Mouse (Mus musculus): Measurements from ENCODE around the gene Trmt1. TPM values are rescaled to one million over a fixed set of nuclear protein-coding genes. Genes with fewer than 3 reads are reported as not detected.

Gene Trmt1
- total RNA-seq, 2 experiments from 2014 or later: 110 to 112 TPM

DNA sequence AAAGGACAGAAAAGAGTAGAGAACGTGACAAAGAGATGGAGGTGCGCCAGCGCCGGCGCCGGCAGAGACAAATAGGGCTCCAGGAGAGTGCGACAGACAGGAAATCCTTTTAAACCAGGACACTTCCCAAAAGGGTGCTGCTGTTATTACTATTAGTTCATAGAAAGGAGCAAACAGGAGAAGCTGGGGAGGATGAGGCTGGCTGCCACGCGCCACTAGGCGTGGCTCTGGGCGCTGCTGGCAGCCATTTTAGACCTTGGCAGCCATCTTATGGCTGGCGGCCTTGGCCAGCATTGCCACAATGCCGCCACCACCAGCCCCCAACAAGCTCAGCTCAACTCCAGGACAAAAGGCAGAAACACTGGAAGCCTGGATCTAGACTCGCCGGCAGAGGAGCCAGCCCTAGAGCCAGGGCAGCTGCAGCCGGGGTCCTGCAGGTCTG is 43.8 kb downstream of the Trmt1 start:
- peak; percentile 79 for DNase-seq
- intact Hi-C loops (cut with DNase I): no loop called here

DNA sequence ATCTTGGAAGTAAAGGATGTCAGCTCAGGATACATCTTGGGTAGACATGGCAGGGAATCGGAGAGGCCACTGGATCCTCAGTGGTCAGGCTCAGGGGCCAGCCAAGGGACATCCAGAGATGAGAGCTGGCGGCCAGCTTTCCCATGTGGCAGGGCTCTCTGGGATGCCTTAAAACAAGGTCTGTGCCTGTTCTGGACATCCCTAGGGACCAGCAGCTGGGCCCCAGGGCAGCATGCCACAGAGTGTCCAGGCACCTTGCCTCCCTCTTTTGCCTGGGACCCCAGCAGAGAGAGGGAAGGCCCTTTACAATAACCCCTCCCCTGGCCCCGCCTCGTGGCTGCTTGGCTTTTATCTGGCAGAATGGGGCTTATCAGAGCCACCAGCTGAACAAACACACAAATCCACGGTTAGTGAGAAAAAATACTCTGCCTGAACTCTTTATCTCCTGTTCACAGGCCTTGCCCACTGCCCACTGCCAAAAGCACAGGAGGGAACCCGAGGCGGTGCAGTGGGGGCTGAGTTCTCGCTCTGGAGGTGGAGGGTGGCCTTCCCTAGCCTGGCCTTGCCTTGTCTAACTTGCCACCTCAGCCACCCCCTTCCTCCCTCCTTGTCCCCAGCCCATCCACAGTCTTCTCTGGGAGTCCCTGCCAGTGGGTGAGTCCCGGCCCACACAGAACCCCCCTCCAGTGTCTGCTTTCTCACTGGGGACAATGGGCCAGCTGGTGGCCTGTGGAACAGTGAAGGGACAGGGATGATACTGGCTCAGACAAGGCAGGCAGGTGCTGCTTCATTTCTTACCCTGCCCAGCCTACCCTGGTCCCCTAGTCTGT is 44.6 kb downstream of the Trmt1 start:
- intact Hi-C loops (cut with DNase I): no loop called here
- peak; percentile 53 for DNase-seq

DNA sequence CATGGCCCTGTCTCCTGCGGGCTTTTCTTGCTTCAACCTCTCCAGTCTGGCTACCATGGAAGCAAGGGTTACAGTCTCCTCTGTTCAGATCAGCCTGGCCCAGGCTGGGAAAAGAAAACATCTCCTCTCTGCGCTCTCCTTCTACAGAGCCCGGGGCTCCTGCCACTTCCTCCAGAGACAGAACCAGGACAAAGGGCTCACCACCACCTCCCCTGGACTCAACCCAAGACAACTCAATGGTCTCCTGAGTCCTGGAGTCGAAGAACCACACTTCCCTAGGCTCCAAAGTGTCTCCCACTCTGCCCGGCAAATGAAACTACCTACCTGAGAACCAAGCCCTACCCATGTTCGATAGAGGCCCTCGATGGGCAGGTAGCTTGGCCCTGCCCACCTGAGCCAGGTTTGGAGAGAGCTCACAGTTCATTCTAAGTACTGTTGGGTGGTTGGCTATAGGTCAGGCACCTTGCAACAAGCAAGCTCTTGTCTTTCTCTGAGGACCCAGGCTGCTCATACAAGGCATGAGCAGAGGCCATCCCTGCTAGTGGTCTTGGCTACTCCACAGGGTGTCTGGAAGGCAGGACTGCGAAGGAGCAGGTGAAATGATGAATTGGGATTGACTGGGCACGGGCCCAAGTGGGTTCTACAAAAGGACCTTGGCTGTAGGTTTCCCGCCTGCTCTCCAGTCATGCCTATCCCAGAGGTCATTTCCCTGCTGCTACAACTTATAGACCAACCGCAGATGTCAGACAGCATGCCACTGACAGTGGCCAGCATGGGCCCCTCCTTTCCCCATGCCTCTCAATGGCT is 45.5 kb downstream of the Trmt1 start:
- peak; percentile 73 for DNase-seq
- intact Hi-C loops (cut with DNase I): no loop called here

DNA sequence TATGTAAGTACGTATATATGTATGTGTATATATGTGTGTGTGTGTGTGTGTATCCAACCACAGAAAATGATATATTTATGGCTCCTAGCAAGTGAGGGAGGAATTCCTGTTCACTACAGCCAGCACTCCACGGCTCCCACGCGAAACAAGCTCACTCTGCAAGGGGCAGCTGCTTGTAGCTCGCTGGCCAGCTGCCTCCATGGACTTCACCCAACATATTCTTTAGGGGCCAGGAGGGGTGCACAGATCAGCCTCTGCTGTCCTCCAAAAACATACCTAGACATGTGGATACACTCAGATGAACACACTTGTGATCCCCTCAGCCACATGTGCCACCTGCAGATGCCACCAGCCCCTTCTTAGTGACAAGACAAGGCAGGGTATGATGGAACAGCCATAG is 46.4 kb downstream of the Trmt1 start:
- no peak for DNase-seq
- intact Hi-C loops (cut with DNase I): no loop called here

DNA sequence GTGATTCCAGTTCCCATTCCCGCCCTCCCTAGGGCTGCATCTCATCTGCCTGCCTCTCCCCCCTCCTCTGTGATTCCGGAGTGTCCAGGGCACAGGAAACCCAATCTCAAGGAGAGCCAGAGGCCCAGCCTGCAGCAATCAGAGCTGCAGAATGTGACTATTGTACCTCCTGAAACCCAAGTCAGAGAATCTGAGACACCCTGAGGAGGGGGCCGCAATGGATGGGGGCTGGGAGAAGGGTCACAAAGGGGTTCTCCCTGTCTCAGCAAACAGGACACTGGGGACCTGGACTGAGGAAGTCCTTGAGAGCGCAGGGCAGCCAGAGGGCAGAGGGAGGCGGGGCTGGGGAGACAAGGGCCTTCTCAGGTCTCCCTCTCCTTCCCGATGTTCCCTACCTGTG is 46.9 kb downstream of the Trmt1 start:
- intact Hi-C loops (cut with DNase I): no loop called here
- DNase-seq: no peak

DNA sequence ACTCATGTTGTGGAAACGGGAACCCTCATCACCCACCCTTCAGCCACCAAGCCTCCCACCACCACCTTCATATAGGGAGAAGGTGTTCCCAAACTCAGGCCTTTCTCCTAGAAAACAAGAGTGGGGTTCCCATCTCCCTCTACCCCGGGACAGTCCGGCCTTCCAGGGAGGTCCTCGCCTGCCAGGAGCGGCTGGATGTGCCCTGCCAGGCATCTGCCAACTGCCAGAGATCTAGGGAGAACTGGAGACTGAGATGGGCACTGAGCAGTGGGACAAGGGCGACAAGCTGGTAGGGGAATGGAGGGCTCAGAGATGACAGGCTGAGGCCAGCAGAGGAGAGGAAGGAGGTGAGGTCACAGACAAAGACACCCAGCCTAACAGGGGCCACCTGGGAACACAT is 47.9 kb downstream of the Trmt1 start:
- no peak for DNase-seq
- intact Hi-C loops (cut with DNase I): no loop called here

DNA sequence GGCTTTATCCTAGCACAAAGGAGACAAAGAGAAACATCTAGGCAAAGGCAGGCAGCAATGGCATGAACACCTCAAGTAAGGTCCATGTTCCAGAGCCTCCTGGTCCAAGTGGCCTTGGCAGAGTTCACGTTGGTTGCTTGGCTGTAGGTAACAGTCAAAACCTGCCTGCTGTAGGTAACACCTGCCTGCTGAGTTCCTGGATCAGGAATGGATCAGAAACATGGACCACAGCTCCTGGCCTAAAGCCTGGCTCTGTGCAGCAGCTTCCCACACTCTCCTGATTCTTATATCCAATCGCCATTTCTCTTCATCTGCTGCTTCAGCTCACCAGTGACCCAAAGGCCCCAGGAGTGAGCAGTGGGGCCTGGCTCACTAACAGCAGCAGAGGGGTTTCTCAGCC is 48.6 kb downstream of the Trmt1 start:
- intact Hi-C loops (cut with DNase I): no loop called here
- DNase-seq: no peak

DNA sequence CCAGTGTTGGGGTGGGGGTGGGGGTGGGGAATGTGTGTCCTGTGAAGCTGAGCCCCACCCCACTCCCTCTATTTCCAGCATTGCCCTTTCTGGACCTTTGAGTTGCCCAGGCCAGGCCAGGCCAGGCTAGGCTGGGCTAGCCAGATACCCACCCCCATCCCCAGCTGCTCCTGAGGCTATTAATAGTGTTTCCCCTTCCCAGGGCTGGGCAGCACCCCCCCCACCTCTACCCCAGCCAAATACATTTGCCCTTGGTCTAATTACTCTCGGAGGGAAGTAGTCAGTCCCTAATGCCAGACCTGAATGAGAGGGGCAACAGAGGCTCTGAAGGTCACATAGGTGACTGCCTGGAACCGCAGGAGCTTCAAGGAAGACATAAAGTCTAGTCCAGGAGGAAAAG is 49.5 kb downstream of the Trmt1 start:
- no peak for DNase-seq
- intact Hi-C loops (cut with DNase I): no loop called here

DNA sequence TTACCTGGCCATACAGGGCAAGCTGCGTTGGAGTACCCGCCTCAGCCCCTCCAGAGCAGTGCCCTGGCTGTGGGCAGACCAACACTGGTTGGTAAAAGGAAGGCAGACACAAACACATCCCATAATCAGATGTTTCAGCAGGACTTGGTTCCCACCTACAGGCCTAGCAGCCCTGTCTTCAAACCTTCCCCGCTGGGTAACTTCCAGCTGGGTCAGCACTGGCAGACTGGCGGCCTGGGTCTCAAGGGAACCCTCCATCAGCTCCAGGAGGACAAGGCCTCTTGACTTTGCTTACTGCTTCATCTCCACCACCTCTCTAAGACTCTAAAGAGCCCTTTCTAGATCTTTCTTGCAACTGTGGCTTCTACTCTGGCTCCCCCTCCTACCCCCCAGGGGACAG is 50.4 kb downstream of the Trmt1 start:
- DNase-seq: no peak
- intact Hi-C loops (cut with DNase I): no loop called here

DNA sequence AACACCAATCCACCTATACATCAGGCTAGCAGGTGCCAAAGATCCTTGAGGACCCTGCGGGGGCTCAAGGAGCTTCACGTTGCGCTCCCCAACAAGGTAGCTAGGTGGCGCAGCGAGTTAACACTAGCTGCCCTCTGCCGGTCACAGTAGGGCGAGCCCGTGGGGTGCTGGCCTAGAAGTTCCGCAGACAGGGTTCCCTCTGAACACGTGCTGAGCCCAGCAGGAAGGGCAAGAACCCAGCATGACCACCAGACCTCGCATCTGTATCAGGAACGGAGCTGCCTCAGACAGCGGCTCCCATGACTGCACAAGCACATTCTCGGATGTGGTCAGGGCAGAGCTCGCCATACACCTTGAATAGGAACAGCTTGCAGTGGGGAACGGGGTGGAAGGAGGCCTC is 51.5 kb downstream of the Trmt1 start:
- peak; percentile 85 for DNase-seq
- intact Hi-C loops (cut with DNase I): no loop called here

DNA sequence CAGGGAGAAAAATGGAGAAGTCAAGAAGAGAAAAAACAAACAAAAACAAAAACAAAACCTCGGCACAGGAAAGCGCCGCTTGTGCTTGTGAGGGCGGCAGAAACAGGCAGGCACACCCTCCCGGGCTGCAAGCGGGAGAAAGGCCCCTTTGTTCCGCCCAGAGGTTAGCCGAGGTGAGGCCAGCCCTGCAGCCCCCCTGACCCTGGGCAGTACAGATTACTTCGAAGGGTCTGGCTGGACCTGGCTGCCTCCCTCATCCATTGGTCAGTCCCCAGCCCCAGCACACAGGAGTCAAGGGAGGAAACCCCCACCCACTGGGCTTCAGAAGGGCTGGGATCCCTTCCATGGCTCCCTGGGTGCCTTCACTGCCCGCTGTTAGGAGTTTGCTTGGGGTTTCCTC is 52.2 kb downstream of the Trmt1 start:
- DNase-seq: no peak
- intact Hi-C loops (cut with DNase I): no loop called here

DNA sequence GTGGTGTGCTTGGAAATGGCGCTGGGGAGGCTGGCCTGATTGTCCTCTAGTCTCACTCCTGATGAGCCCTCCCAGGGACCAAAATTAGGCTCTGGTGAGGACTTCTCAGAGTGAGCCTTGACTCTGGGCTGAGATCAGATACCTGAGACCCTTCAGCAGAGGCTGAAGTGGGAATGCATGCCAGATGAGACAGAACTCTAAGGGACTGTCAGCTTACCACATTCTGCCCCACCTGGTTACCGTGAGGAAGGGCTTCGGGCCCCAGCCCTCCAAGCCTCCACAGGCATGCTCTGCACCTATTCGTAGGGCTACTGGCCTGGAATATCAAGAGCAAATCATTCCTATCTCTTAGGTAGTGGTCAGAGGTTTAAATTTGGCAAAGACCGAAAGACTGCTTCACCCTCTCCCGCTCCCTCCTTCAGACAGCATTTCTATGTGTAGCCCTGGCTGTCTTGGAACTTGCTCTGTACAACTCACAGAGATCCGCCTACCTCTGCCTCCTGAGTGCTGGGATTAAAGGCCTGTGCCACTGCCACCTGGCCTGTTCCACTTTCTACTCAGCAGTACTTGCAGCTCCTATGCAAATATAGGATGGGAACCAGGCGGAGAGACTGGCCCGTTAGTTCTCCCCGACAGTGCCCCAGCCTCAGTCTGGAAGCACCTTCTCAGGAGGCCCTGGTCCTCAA is 52.8 kb downstream of the Trmt1 start:
- intact Hi-C loops (cut with DNase I): no loop called here
- no peak for DNase-seq

DNA sequence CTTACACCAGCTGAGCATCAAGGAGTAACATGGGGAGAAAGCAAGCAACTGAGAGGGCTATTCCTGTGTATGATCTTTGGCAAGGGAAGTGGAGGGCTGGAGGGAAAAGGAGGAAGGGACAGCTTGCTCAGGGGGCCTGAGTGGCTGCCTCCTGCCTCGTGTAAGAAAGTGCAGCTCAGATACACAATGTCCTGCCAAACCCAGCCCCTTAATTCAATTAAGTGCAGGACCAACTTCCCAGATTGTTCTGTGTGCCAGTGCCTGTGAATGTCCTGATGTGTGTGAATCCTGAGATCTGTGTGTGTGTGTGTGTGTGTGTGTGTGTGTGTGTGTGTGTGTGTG is 53.3 kb downstream of the Trmt1 start:
- intact Hi-C loops (cut with DNase I): no loop called here
- no peak for DNase-seq

DNA sequence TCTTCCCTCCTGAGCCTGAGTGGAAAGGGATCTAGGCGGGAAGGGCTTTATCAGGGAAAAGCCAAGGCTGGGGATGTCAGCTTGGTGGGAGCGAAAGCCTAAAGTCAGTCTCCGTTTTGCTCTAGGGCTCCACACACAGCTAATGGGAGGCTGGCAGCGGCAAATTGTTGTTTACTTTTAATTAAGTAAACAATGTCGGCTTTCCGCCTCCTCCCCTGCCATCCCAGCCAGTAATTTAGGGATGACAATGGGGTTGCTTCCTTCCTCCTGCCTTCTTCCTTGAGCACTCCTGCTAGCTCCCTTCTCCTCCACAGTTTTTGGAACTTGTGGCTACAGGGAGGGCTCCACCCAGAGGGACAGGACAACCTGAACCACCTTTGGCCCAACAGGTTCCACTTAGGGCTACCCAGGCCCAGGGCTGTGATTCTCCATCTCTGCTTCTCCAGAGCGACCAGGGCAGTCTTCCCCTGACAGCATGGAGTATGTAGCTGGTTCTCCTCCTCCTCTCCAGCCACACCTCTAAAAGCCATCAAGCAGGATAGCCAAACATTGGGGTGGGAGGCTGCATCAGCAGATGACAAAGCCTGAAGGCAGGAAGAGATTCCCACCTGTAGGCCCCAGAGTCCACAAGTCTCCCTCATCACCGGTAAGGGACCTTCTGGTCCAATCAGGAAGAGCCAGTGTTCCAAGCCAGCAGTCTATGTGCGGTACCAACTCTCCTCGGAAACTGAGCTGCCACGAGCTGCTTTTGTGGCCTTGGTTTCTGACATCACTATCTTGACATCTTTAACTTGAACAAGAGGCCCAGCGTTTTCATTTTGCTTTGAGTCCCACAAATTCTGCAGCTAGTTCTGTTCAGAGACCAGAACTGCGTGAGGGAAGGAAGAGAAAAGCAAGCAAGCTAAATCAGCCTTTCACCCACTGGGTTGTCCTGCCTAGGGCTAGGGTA is 55.1 kb downstream of the Trmt1 start:
- intact Hi-C loops (cut with DNase I): no loop called here
- no peak for DNase-seq

DNA sequence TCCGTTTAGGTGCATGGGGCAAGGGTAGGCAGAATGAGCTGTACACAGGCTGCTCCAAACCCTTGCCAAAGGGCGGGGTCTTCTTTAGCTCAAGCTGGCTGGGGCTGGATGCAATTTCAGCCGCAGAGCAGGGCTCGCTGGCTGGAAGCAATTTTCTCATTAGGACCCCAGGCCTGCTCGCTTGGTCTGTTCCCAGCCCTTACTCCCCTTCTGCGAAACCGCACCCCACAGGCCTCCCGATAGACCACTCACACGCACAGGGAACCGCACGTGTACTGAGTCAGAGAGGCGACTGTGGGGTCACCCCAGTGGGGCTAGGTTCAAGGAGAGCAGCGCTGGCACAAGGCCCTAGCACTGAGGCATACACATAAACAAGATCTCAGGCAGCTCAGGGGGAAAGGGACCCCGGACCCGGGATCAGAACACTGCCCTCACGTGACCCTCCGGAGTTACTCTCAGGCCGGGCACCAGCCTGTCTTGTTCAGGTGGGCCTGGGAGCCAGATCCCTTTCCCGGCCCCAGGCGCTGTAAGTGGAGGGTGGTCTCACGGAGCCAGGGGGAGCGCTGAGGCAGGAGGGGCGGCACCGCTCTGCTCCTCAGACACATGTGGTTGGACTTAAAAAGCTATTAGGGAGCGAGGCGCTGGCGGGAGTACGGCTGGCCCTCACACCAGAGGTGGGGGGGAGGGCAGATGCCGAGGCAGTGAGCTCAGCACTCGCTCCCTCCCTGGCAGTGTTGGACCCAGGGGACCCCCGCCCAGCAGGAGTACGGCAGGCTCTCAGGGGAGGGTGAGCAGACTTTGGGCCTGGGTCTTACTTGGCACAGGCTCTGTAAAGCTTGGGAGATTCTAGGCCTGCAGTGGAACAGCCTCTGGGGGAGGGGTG is 56.3 kb downstream of the Trmt1 start:
- DNase-seq: peak; percentile 61
- intact Hi-C loops (cut with DNase I): no loop called here

DNA sequence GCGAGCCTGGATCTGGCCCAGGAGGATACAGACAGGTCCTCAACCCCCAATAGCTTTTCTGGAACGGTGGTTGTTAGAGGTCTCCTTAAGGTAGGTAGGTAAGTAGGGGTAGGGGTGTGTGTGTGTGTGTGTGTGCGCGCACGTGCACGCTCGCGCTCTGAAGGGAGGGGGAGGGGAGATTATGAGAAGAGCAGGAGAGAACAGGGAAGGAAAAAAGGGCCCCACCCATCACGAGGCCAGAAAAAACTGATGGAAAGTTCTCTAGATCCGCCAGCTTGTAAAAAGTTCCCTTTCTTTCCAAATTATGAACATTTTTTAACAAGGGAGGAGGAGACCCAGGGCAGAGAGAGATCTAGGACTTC is 56.9 kb downstream of the Trmt1 start:
- intact Hi-C loops (cut with DNase I): no loop called here
- DNase-seq: no peak

DNA sequence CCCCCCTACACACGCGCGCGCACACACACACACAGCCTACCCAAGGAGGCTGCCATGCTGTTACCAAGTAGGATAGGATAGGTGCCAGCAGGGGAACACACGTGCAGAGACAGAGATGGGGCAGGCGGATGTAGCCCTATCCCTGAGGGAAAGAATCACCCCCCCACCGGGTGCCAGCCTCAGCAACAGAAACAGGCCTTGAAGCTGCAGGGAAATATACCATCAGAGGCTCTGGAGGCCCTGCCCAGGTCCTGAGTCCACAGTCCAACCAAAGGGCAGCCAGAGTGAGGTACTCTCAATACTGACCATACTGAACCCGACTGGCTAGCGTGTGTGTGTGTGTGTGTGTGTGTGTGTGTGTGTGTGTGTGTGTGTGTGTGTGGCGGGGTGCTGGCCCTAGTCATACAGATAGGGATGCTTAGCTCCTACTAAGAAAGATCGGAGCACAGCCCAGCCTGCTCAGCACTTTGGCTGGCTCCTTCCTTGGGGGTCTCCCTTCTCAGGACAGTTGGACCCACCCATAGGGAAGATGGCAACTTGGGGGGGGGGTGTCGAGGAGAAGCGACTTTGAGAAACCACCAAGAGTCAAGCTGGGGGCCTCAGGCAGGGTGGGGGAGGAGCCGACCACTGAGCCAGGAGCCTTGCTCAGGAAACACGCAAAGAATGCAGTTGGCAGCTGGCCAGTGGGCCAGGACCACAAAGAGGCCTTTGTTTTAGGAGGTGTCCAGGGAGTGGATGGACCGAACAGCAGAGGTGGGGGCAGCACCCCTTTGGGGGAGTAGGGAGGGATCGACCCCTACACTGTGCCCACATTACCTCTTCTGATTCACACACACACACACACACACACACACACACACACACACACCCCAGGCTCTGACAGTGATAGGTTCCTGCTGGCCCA is 57.7 kb downstream of the Trmt1 start:
- peak; percentile 81 for DNase-seq
- intact Hi-C loops (cut with DNase I): no loop called here

DNA sequence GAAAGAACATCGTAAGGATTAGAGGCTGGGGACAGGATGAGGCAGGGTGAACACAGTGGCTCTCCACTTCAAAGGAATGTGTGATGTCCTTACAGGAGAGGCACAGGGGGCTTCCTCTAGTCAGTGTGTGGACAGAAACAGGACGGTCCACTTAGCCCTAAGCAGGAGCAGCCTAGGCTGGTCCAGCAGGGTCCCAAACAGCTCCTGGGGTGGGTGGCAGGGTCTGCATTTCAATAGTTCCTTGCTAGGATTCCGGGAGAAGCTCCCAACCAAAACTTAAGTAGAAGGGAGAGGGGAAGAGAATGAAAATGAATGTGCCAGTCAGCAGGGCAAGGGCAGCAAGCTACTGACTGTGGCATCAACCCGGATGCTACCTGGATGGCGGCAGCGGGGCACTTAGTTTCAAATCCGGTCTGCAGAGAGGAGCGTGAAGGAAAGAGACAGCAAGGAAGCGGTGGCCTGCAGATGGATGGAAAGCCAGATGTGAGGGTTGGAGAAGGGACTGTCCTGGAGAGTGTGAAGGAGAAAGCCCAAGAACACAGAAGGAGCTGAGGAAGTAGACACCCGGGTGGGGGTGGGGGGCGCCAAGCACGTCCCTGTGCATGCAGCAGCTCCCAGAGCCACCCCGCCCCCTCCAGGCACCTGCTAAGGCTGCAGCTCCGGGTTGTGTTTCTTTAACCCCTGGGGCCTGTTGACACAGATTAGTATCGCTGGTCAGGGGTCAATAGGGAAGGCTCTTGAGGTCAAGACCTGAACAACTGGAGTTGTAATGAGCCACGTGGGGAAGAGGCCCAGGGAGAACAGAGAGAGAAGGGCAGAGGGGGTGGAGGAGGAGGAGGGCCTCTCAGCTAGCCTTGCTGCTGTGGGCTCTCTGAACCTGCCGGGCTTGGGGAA is 59.2 kb downstream of the Trmt1 start:
- DNase-seq: no peak
- intact Hi-C loops (cut with DNase I): no loop called here
